Mouse (Mus musculus) layer of hippocampus, adult 2 months (tissue): ENCODE data around the gene Vars. TPM values are rescaled to one million over a fixed set of nuclear protein-coding genes. Genes with fewer than 3 reads are reported as not detected.

Experiments
- DNase-seq, 2 experiments: peaks; one replicate each; pipeline ENCODE4 v3.0.0; 2022; ENCODE audit warnings: low spot score in 2 of 2
- H3K27ac ChIP-seq: fragments of 200-600 bp; 2 replicates; pipeline ENCODE4 v1.8.1; 2022
- H3K4me3 ChIP-seq: fragments of 200-600 bp; 2 replicates; pipeline ENCODE4 v1.8.1; 2022; ENCODE audit warnings: mild to moderate bottlenecking
- CTCF ChIP-seq: fragments of 200-600 bp; conservative IDR thresholded peaks from 2 replicates; pipeline ENCODE4 v1.8.1; 2022; ENCODE audit warnings: antibody characterized with exemption, mild to moderate bottlenecking, moderate library complexity
- total RNA-seq, 2 experiments: library from RNA; stranded (reverse); gene quantifications; 2 replicates each; pipeline ENCODE4 v1.2.3; 2021

The Vars gene
- total RNA-seq, 2 experiments from 2014 or later = 48.2 to 55.1 TPM

DNA sequence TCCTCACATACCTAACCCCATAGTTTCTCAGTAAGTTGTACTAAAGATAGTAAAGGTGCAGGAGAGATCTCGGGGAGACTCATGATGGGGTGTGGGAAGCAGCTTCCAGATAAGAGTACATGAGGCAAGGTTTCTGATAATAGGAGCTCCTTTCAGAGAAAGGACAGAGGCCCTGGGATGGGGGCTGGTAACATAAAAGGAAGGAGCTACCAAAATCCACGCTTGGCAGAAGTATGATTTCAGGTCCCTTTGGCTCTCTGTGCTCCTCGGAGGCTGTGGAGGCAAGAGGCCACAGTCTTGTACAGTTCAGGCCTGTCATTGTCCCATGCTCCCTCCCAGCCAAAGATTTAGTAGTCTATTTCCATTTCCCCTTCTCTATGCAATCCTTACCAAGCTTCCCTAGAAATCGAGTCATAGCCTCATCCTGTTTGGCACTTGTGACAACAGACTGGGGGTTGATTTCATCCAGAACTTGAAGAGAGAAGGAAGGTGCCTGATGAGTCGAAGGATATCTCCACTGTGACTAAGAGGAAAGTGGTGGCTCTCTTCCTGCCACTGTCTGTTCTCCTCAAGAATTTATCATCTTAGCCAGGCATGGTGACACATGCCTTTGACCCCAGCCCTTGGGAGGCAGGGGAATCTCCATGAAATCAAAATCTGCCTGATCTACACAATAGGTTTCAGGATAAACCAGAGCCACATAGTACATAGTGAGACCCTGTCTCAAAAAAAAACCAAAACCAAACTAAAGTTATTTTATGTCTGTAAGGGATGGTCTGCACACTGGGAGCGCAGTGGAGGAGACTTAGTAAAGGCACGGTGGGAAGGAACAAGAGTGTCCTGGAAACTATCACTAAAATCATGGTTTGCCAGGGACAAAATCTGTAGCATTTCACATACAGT, 44.4 kb downstream of the Vars start:
- Histone ChIP-seq H3K4me3 (no peak overlapping the region), H3K27ac (no peak overlapping the region)
- no peak for DNase-seq
- TF ChIP-seq CTCF = no peak

DNA sequence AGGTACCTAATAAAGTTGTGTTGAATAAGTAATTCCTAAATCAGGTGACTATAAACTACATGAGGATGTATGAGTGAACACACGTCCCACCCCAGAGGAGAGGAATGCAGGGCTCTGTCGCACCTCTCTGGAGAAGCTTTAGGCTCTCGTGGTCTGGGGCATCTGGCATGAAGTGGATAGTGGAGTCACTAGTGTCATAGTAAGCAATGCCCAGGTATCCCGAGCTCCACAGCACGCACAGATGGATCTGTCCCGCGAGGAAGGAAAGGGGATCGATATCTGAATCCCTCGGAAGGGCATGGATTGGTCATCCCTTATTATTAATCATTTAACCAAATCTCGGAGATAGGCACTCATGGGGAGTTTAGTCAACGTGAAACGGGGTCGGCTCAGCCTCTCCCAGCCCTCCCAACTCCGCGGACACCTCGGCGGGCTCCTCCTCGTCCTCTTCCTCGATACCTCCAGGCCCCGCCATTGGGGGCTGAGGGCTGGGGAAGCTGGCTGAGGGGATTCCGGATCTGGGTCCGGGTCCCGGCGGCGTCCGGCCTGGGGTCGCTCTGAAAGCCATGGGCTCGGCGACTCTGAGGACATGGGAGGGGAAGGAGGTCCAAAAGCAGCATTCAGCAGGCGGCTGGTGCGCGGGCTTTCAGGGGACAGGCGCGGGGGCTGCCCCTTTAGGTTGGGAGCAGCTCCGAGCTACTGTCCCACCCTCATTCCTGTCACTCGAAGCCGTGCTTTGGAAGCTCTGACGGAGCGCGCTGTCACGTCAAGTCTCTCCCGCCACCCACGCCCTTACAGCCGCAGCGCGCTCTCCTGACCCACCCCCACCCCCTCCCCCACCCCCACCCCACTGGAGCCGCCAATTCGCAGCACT, 45.3 kb downstream of the Vars start:
- TF ChIP-seq CTCF = no peak
- no peak for DNase-seq
- Histone ChIP-seq H3K4me3 (peak overlapping the region; percentile 54), H3K27ac (0 out of 2 replicates have a peak overlapping the region, but pooled peaks have one; percentile 53)

DNA sequence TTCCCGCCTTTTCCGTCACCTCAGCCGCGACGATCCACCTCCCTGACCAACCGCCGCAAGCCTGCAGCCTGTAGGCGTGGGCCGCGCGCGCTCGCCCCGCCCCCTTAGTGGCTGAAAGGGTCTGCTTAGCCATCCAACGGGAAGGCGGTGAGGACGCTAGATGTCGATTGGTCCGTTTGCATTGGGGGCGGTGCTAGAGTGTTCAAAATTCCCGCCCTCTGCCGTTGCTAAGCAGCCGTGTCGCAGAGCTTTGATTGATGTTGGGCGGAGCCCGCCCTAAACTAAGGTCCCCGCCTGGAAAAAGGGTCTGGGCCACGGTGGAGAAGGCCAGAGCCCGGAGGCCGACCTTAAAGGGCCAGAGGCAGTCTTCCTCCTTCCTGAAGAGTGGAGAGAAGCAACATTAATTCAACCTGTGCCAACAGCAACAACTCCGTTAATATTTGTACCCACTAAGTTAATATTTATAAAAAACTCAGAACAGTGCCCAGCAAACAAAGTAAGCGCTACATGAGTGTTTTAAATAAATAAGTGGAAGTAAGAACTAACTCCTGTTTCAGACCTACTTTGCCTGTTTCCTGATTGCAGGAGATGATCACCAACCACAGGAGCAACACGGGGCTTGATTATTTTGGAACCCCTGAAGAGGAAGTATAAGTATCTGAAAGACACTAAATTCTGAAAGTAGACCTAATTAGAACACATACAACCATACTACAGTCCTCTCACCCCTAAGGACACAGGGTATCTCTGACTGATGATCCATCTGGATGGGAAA, 46.1 kb downstream of the Vars start, which contains the start of gene Msh5:
TSS of gene Msh5 (minus strand) at position 65 of the 775 bp plus-strand sequence.
- DNase-seq = peak; percentile 88 to 94
- Histone ChIP-seq H3K27ac (peak within 1 kb of the TSS; percentile 53; the same call in 1 of the 2 replicates), H3K4me3 (peak within 1 kb of the TSS; percentile 54)
- peak; percentile 19; the same call in 1 of the 2 replicates for TF ChIP-seq CTCF

DNA sequence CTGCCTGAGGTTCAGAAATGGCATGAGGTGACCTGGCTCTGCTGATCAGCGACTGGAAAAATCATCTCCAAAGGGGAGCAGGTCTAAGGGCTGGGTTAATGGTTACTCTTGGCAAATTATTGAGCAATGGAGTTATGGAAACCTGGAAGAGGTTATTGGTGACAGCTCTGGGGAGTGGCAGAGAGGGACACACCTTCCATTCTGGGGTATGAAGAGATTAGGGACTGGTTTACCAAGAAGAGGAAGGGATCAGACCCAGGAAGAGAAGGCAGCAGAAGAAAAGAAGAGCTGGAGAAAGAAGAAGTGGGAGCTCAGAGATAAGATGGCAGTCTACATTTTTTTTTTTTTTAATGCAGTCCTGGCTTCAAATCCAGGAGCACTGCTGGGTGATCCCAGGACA, 46.9 kb downstream of the Vars start:
- H3K4me3 ChIP-seq = no peak overlapping the region
- H3K27ac ChIP-seq = peak overlapping the region; percentile 53
- DNase-seq = no peak
- TF ChIP-seq CTCF = no peak

DNA sequence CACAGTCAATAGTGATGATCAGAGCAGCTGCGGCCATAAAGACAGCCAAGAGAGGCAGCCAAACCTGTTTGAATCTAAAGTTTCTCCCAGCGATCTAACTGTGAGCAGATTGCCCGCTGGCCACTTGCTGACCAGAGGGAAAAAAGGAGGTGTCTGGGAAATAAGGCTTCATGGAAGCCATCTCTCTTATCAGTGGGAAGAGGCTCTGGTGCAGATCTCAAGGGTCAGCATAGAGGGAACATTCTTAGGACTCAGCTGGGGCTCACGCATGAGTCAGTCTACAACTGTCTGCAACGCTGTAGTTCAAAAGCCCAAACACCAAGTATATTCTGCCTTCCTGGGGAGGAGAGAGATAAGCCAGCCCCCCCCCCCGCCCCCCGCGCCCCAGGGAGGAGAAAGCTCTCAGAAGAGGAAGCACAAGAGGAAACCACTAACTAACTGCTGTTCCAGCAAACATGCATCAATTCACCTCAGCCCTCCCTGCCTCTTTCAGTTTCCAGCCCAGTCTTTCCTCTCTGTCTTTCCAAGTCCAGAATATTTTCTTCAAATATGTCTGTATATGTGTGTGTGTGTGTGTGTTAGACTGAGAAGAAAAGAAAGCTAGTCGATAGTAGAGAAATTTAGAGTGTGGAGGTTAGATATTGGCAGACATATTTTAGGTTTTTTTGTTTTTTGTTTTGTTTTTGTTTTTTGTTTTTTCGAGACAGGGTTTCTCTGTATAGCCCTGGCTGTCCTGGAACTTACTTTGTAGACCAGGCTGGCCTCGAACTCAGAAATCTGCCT, 47.6 kb downstream of the Vars start:
- no peak for TF ChIP-seq CTCF
- DNase-seq = no peak
- no peak overlapping the region for H3K4me3 ChIP-seq
- peak overlapping the region; percentile 53 for H3K27ac ChIP-seq

DNA sequence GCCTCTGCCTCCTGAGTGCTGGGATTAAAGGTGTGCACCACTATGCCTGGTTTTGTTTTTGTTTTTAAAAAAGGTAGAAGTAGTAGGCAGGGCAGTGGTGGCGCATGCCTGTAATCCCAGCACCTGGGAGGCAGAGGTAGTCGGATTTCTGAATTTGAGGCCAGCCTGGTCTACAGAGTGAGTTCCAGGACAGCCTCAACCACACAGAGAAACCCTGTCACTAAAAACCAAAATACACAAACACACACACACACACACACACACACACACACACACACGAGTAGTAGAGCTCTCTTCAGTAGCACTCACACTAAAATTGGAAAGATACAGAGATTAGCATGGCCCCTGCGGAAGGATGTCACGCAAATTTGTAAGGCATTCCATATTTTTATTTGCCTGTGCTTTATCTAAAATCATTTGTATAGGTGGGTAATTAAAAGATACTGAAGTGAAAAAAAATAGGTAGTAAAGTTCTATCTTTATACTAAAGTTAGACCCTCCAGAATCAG, 48.2 kb downstream of the Vars start:
- DNase-seq = no peak
- no peak overlapping the region for H3K27ac ChIP-seq
- H3K4me3 ChIP-seq = no peak overlapping the region
- no peak for TF ChIP-seq CTCF

DNA sequence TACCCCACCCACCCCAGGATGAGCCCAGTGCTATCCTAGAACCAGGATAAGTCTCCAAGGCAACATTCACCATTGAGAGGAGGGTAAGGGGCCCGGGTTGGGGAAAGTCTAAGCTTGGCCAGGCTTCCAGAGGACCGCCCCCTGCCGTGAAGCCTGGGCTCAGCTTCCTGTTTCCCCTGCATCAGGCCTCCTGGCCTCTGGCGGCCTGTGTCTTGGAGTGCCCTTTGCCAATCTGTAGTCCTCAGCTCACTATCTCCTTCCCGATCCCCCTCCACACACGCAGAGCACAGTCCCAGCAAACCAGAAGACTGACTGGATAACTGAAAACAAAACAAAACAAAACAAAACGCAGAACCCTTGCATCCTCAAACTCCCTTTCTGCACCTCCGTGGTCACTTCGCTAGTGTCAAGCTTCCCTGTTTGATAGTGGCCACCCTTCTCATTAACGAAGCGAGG, 48.8 kb downstream of the Vars start, which contains the start of gene Clic1:
TSS of gene Clic1 (plus strand) at position 406 of the 456 bp plus-strand sequence.
- peak within 1 kb of the TSS; percentile 53 for H3K4me3 ChIP-seq
- no peak for DNase-seq
- TF ChIP-seq CTCF = peak; percentile 33
- peak within 1 kb of the TSS; percentile 87 for H3K27ac ChIP-seq

DNA sequence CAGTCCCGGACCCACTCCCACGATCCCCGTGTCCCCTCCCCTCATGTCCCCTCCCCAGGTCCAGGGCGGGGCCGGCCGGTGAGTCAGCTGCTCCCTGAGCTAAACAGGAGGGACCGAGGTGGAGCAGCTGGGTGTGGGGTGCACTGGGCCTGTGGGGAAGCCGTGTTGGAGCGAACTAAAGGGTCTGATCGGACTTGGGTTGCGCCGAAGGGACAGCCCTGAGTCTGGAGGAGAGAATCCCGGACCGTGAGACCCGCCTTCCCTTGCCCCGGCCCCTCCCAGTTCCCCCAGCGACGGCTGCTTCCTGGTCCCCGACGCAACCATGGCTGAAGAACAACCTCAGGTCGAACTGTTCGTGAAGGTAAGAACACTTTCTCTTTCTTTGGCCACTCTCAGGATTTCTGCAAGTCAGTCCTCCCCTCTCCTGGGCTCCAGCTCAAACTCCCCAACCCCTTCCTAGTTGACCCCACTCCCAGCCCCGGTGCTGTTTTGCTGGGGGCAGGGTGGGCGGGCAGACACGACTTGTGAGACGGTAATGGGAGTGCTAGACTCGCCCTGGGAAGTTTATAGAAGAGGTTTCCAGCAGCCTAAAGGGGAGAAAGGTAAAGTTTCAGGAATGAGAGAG, 49.5 kb downstream of the Vars start:
- no peak for DNase-seq
- no peak for TF ChIP-seq CTCF
- Histone ChIP-seq H3K27ac (peak overlapping the region; percentile 87), H3K4me3 (peak overlapping the region; percentile 53)

DNA sequence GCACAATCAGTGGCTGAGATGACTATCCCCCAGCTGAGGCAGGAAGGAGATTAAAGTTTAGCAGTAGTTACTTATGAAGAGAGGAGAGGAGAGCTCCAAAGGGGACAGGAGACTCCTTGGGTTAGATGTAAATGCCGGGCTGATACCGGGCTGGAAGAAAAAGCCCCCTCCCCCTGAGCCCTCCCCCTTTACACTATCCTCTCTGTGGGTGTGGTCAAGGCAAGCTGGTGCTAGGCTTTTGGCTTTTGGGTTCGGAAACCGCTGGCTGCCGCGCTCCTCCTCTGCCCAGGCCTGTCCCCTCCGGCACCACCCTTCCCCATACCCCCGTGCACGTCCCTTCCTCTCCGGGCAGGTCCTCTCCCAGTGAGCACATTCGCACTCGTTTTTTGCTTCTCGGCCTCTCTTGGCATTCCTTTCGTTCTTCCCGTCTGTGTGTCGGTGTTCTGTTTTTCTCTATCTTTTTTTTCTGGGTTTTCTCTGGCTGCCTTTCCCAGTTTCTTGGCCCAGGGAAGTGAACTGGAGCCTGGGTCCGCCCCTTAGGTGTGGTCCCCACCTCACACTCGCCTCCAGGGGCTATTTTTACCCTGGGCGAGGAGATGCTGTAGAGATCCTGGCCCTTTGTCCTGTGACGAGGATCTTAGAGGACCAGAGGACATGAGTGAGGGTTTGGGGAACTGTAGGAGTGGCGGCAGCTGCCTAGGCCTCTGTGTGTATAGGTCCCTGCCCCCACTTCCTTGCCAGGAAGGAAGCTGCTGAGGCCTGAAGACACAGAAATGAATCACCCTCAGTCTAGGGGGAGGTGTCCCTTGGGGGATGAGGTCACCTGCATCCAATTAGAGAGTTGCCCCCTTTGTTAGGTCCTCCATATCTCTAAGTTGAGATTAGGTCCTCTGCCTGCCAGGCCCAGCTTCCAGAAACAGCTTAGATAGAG, 50.6 kb downstream of the Vars start:
- TF ChIP-seq CTCF = no peak
- DNase-seq = no peak
- H3K4me3 ChIP-seq = peak overlapping the region; percentile 43
- H3K27ac ChIP-seq = peak overlapping the region; percentile 82

DNA sequence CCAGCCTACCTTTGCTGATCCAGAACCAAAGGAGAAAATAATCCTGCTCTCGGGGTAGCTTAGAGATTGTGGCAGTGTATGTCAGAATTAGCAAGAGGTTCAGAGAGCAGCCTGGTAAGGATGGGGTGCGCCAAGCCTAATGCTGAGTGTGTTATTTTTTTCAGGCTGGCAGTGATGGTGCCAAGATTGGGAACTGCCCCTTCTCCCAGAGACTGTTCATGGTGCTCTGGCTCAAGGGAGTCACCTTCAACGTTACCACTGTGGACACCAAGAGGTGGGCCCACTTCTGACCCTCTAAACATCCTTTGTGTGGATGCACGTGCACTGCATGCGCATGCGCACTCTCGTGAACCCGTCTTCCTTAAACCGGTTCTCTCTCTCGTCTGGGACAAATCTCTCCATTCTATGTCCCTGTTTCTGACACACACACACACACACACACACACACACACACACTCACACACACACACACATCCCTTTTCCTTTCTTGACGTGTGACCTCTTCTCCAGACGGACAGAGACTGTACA, 51.5 kb downstream of the Vars start:
- Histone ChIP-seq H3K27ac (peak overlapping the region; percentile 82; the same call in 1 of the 2 replicates), H3K4me3 (no peak overlapping the region)
- no peak for TF ChIP-seq CTCF
- DNase-seq = no peak
